Mouse (Mus musculus): ENCODE results near the gene BC053393.

DNA sequence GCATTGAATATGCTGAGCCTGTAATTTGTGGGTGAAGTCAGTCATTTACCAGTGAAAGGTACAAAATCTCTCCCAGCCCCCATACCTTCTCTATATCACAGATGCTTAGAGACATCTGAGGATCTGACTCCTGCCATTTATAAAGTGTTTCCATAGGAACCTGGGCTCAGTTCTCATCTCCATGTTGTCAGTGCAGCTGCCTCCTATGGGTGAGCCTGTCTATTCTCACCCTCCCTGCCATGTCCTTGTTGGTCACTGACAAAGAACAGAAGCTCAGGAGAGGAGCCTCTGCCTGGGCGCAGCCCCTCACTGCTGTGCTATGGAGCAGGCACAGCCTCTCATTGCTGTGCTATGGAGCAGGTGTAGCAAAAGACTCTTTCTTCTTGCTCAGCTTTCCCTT is 48.6 kb downstream of the BC053393 start:
- TF ChIP-seq MAFK (IDR thresholded peaks at IDR 0.05; ENCODE audit: insufficient read depth, low read depth, low read length) (no peak), HCFC1 (IDR thresholded peaks at IDR 0.05; ENCODE audit: borderline replicate concordance, insufficient read depth, low read length) (no peak), CHD2 (IDR thresholded peaks at IDR 0.05; ENCODE audit: low read depth, low read length) (no peak), ZC3H11A (IDR thresholded peaks at IDR 0.05; ENCODE audit: borderline replicate concordance, low read depth, low read length) (no peak), ZNF384 (IDR thresholded peaks at IDR 0.05; ENCODE audit: low read depth, low read length) (no peak)

Measured in ES-E14 (cell line).